Mouse (Mus musculus): ENCODE results near the gene Tgif1. TPM values are rescaled to one million over a fixed set of nuclear protein-coding genes. Genes with fewer than 3 reads are reported as not detected.

Gene Tgif1
- polyA plus RNA-seq, 1 experiment from 2014 or later: 14.6 TPM

- no peak overlapping the region for H3K4me3 ChIP-seq
- no peaks in the 10 kb centered on the region for H3K9me3 ChIP-seq
- H3K27me3 ChIP-seq: no peaks in the 10 kb centered on the region
- no peak for ATAC-seq (ENCODE audit: low FRiP score, low read depth)
- no peak overlapping the region for H3K4me2 ChIP-seq
- no peaks in the 10 kb centered on the region for H3K4me1 ChIP-seq (replicated peaks)
- 80% methylated on average over 3 of the region's 3 CpGs for WGBS
- no peak overlapping the region for H3K27ac ChIP-seq (replicated peaks)
- H3K36me3 ChIP-seq: no peaks in the 10 kb centered on the region
- H3K9ac ChIP-seq: no peak overlapping the region
Measured at GRCm38 (mm10) chr17:70864645-70865044, 11.3 kb upstream of the Tgif1 start.

GRCm38 (mm10) chr17:70864117-70864516, 10.8 kb upstream of the Tgif1 start:
- H3K36me3 ChIP-seq: no peaks in the 10 kb centered on the region
- no peaks in the 10 kb centered on the region for H3K27me3 ChIP-seq
- no peak overlapping the region for H3K9ac ChIP-seq
- no peak for ATAC-seq (ENCODE audit: low FRiP score, low read depth)
- no peaks in the 10 kb centered on the region for H3K9me3 ChIP-seq
- H3K4me2 ChIP-seq: no peak overlapping the region
- 97% methylated on average over 8 of the region's 8 CpGs for WGBS
- H3K27ac ChIP-seq (replicated peaks): no peak overlapping the region
- no peaks in the 10 kb centered on the region for H3K4me1 ChIP-seq (replicated peaks)
- H3K4me3 ChIP-seq: no peak overlapping the region

- no peak overlapping the region for H3K4me3 ChIP-seq
- H3K36me3 ChIP-seq: no peaks in the 10 kb centered on the region
- peaks cover 5% of the 10 kb centered on the region; the same call in 1 of the 2 replicates for H3K27me3 ChIP-seq
- peaks cover 4% of the 10 kb centered on the region; the same call in 1 of the 2 replicates for H3K4me1 ChIP-seq (replicated peaks)
- no peak for ATAC-seq (ENCODE audit: low FRiP score, low read depth)
- no peak overlapping the region for H3K27ac ChIP-seq (replicated peaks)
- no peak overlapping the region for H3K9ac ChIP-seq
- no peak overlapping the region for H3K4me2 ChIP-seq
- 84% methylated on average over 4 of the region's 4 CpGs for WGBS
- H3K9me3 ChIP-seq: no peaks in the 10 kb centered on the region
Measured at GRCm38 (mm10) chr17:70858814-70859213, 5.5 kb upstream of the Tgif1 start.

- no peak for ATAC-seq (ENCODE audit: low FRiP score, low read depth)
- H3K4me1 ChIP-seq (replicated peaks): peaks cover 22% of the 10 kb centered on the region
- H3K9me3 ChIP-seq: no peaks in the 10 kb centered on the region
- H3K36me3 ChIP-seq: no peaks in the 10 kb centered on the region
- no peak overlapping the region for H3K9ac ChIP-seq
- H3K27me3 ChIP-seq: peaks cover 5% of the 10 kb centered on the region; the same call in 1 of the 2 replicates
- H3K4me2 ChIP-seq: no peak overlapping the region
- H3K4me3 ChIP-seq: no peak overlapping the region
- no peak overlapping the region for H3K27ac ChIP-seq (replicated peaks)
- 34% methylated on average over 12 of the region's 12 CpGs for WGBS
Measured at GRCm38 (mm10) chr17:70856871-70857415, 3.6 kb upstream of the Tgif1 start.

- Histone ChIP-seq H3K9me3 (no peaks in the 10 kb centered on the region), H3K4me1 (replicated peaks) (peaks cover 50% of the 10 kb centered on the region), H3K36me3 (no peaks in the 10 kb centered on the region), H3K4me2 (peak overlapping the region; percentile 99), H3K27me3 (peaks cover 5% of the 10 kb centered on the region), H3K27ac (replicated peaks) (no peak overlapping the region), H3K4me3 (peak overlapping the region; percentile 59; the same call in 1 of the 2 replicates), H3K9ac (no peak overlapping the region)
- no peak for ATAC-seq (ENCODE audit: low FRiP score, low read depth)
- 26% methylated on average over 6 of the region's 6 CpGs for WGBS
Measured at GRCm38 (mm10) chr17:70854021-70854420, 675 bp upstream of the Tgif1 start.

- Histone ChIP-seq H3K27me3 (peaks cover 5% of the 10 kb centered on the region), H3K4me1 (replicated peaks) (peaks cover 56% of the 10 kb centered on the region), H3K9me3 (no peaks in the 10 kb centered on the region), H3K27ac (replicated peaks) (peak overlapping the region; percentile 90), H3K4me3 (peak overlapping the region; percentile 59), H3K9ac (peak overlapping the region; percentile 61), H3K4me2 (peak overlapping the region; percentile 99), H3K36me3 (no peaks in the 10 kb centered on the region)
- peak; percentile 83 for ATAC-seq (ENCODE audit: low FRiP score, low read depth)
- WGBS: under 1% methylated on average over 51 of the region's 51 CpGs
Measured at GRCm38 (mm10) chr17:70852686-70853386, 510 bp downstream of the Tgif1 start.

GRCm38 (mm10) chr17:70852011-70852685, 1.2 kb downstream of the Tgif1 start:
- Histone ChIP-seq H3K27ac (replicated peaks) (peak overlapping the region; percentile 90), H3K4me3 (peak overlapping the region; percentile 59), H3K36me3 (no peaks in the 10 kb centered on the region), H3K27me3 (peaks cover 5% of the 10 kb centered on the region), H3K9me3 (no peaks in the 10 kb centered on the region), H3K4me2 (peak overlapping the region; percentile 99), H3K4me1 (replicated peaks) (peaks cover 59% of the 10 kb centered on the region), H3K9ac (peak overlapping the region; percentile 61)
- 0% methylated on average over 29 of the region's 29 CpGs for WGBS
- ATAC-seq (ENCODE audit: low FRiP score, low read depth): no peak

GRCm38 (mm10) chr17:70850996-70851991, 2.1 kb downstream of the Tgif1 start:
- WGBS: under 1% methylated on average over 49 of the region's 54 CpGs
- Histone ChIP-seq H3K9me3 (no peaks in the 10 kb centered on the region), H3K27me3 (peaks cover 5% of the 10 kb centered on the region), H3K4me2 (peak overlapping the region; percentile 99), H3K36me3 (no peaks in the 10 kb centered on the region), H3K4me3 (peak overlapping the region; percentile 59), H3K4me1 (replicated peaks) (peaks cover 55% of the 10 kb centered on the region), H3K27ac (replicated peaks) (peak overlapping the region; percentile 90), H3K9ac (peak overlapping the region; percentile 34)
- ATAC-seq (ENCODE audit: low FRiP score, low read depth): peak; percentile 50; the same call in 1 of the 2 replicates

- Histone ChIP-seq H3K9ac (peak overlapping the region; percentile 34), H3K4me3 (peak overlapping the region; percentile 59), H3K36me3 (no peaks in the 10 kb centered on the region), H3K27ac (replicated peaks) (peak overlapping the region; percentile 90), H3K9me3 (no peaks in the 10 kb centered on the region), H3K4me1 (replicated peaks) (peaks cover 56% of the 10 kb centered on the region), H3K27me3 (peaks cover 5% of the 10 kb centered on the region), H3K4me2 (peak overlapping the region; percentile 99)
- 0 out of 2 replicates have a peak, but pooled peaks have one; percentile 12 for ATAC-seq (ENCODE audit: low FRiP score, low read depth)
- WGBS: under 1% methylated on average over 40 of the region's 40 CpGs
Measured at GRCm38 (mm10) chr17:70850233-70850995, 2.9 kb downstream of the Tgif1 start.

- ATAC-seq (ENCODE audit: low FRiP score, low read depth): no peak
- Histone ChIP-seq H3K9me3 (no peaks in the 10 kb centered on the region), H3K4me2 (peak overlapping the region; percentile 99), H3K9ac (peak overlapping the region; percentile 34; the same call in 1 of the 2 replicates), H3K4me3 (peak overlapping the region; percentile 59), H3K36me3 (no peaks in the 10 kb centered on the region), H3K27ac (replicated peaks) (peak overlapping the region; percentile 90), H3K4me1 (replicated peaks) (peaks cover 58% of the 10 kb centered on the region), H3K27me3 (peaks cover 5% of the 10 kb centered on the region)
- under 1% methylated on average over 33 of the region's 33 CpGs for WGBS
Measured at GRCm38 (mm10) chr17:70849399-70850232, 3.7 kb downstream of the Tgif1 start.

Measured in hindbrain, embryonic 15.5 days (tissue).